Mouse (Mus musculus): ENCODE data around the gene Borcs6. TPM values are rescaled to one million over a fixed set of nuclear protein-coding genes. Genes with fewer than 3 reads are reported as not detected.
A peak's percentile ranks its signal among the peaks of the same experiment; 100 is the strongest.

Borcs6 gene
- total and polyA plus RNA-seq, 3 experiments: 9.2 to 9.3 TPM; not detected in 1

DNA sequence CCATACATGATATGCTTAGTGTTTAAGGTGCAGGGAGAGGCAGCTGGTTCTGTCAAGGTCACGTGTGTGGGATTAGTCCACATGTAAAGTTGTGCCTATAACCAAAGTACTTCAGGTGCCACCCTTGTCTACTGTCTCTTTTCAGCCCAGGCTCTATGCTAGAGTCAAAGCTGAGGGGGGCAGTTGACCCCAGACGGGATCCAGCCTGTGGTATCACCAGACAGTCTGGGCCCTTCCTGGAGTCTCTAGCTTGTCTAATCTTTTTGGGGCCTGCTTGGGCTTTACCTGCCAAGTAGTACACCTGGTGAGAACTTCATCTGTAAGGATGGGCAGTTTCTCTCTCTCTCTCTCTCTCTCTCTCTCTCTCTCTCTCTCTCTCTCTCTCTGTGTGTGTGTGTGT is 28.1 kb downstream of the Borcs6 start:
- H3K4me3 ChIP-seq (ENCODE audit: control insufficient read depth in 1 of 2, insufficient read depth in 1 of 2, low read depth in 2 of 2, low read length in 2 of 2): no peak overlapping the region
- no peaks in the 10 kb centered on the region for H3K9me3 ChIP-seq (replicated peaks; ENCODE audit: insufficient read depth, low read length)
- peaks cover 17% of the 10 kb centered on the region for H3K79me2 ChIP-seq (ENCODE audit: control insufficient read depth, insufficient read depth, low read length, poor library complexity)
- H3K27ac ChIP-seq (ENCODE audit: control insufficient read depth, low read depth, low read length): no peak overlapping the region
- no peak overlapping the region for H3K9ac ChIP-seq (ENCODE audit: control insufficient read depth, low read depth, low read length, poor library complexity, severe bottlenecking)
- no peaks in the 10 kb centered on the region; a peak in 2 of 4 replicates for H3K27me3 ChIP-seq (ENCODE audit: control insufficient read depth in 1 of 2, insufficient read depth in 2 of 2, low read length in 2 of 2)
- DNase-seq (ENCODE audit: low read depth, low spot score): no peak
- peaks cover 5 to 6% of the 10 kb centered on the region in 2 experiments; a peak in 3 of 4 replicates for H3K36me3 ChIP-seq (ENCODE audit: control insufficient read depth in 1 of 2, insufficient read depth in 2 of 2, low read length in 2 of 2)
- TF ChIP-seq ZKSCAN1 (IDR thresholded peaks at IDR 0.05; ENCODE audit: low read depth, low read length): no peak
- peak; percentile 25; the same call in 1 of the 2 replicates for TF ChIP-seq USF1 (IDR thresholded peaks at IDR 0.05; ENCODE audit: low read depth, low read length)
- H3K4me1 ChIP-seq (ENCODE audit: control insufficient read depth in 1 of 2, insufficient read depth in 2 of 2, low read length in 2 of 2): peaks cover 3 to 16% of the 10 kb centered on the region in 2 experiments; a peak in 3 of 4 replicates

DNA sequence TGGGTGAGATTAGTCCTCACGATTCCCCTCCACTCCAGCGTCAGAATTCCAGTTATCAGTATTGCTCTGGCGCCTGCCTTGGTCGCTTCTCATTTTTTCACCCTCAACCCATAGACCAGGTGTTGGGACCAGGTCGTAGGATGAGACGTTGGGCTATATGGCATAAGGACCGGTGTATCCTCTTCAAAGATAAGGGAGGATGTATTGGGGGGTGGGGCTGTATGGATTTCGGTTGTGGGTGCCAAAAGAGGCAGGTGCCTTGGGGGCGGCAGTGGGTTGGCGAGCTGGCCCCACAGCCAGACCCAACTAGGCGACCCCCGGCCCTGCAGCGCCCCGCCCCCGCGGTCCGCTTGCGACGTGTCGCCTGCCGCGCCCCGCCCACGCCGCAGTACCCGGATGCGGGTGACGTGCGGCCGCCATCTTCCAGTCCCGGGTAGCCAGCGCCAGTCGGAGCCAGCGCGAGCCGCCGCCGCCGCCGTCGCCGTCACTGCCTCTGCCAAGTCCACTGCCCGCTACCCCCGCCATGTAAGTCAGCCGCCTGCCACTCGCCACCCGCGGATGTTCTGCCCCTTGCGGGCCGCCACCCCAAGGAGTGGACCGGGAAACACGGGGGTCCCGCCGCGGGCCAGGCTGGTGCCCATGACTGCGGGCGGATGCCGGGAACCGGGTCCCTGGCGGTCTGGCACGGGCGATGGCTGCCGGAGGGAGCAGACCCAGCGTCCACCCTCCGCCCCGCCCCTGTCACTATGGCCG is 28.8 kb downstream of the Borcs6 start, which contains the start of gene Vamp2:
Gene Vamp2, plus strand, starts transcription at position 388 of the 753 bp plus-strand sequence.
- H3K9me3 ChIP-seq (replicated peaks; ENCODE audit: insufficient read depth, low read length): no peaks in the 10 kb centered on the region
- peaks cover 17% of the 10 kb centered on the region for H3K79me2 ChIP-seq (ENCODE audit: control insufficient read depth, insufficient read depth, low read length, poor library complexity)
- peak within 1 kb of the TSS; percentile 56 for H3K27ac ChIP-seq (ENCODE audit: control insufficient read depth, low read depth, low read length)
- peak within 1 kb of the TSS; percentile 77 to 100 for H3K4me3 ChIP-seq (ENCODE audit: control insufficient read depth in 1 of 2, insufficient read depth in 1 of 2, low read depth in 2 of 2, low read length in 2 of 2)
- H3K27me3 ChIP-seq (ENCODE audit: control insufficient read depth in 1 of 2, insufficient read depth in 2 of 2, low read length in 2 of 2): no peaks in the 10 kb centered on the region; a peak in 1 of 4 replicates
- H3K36me3 ChIP-seq (ENCODE audit: control insufficient read depth in 1 of 2, insufficient read depth in 2 of 2, low read length in 2 of 2): peaks cover 5 to 6% of the 10 kb centered on the region in 2 experiments; a peak in 3 of 4 replicates
- H3K9ac ChIP-seq (ENCODE audit: control insufficient read depth, low read depth, low read length, poor library complexity, severe bottlenecking): peak within 1 kb of the TSS; percentile 94
- peak; percentile 91 for DNase-seq (ENCODE audit: low read depth, low spot score)
- H3K4me1 ChIP-seq (ENCODE audit: control insufficient read depth in 1 of 2, insufficient read depth in 2 of 2, low read length in 2 of 2): peaks cover 3 to 16% of the 10 kb centered on the region in 2 experiments; a peak in 3 of 4 replicates
- TF ChIP-seq CHD2 (IDR thresholded peaks at IDR 0.05; ENCODE audit: low read length) (no peak), TBP (IDR thresholded peaks at IDR 0.05; ENCODE audit: low read depth, low read length) (no peak), TCF12 (IDR thresholded peaks at IDR 0.05; ENCODE audit: low read depth, low read length) (peak; percentile 40), ETS1 (IDR thresholded peaks at IDR 0.05; ENCODE audit: low read depth, low read length) (no peak; the same call in 1 of the 2 replicates), NELFE (IDR thresholded peaks at IDR 0.05; ENCODE audit: low read depth, low read length) (peak; percentile 79), USF2 (IDR thresholded peaks at IDR 0.05; ENCODE audit: borderline replicate concordance in 1 of 2, insufficient read depth in 1 of 2, low read depth in 1 of 2, low read length in 2 of 2) (no peak), HCFC1 (IDR thresholded peaks at IDR 0.05; ENCODE audit: low read depth, low read length) (peak; percentile 66; the same call in 1 of the 2 replicates), SMC3 (IDR thresholded peaks at IDR 0.05; ENCODE audit: low read depth, low read length) (no peak), ZNF384 (IDR thresholded peaks at IDR 0.05; ENCODE audit: low read depth, low read length) (no peak), ZC3H11A (IDR thresholded peaks at IDR 0.05; ENCODE audit: low read depth, low read length) (0 out of 2 replicates have a peak, but pooled peaks have one; percentile 5), MEF2A (IDR thresholded peaks at IDR 0.05; ENCODE audit: extremely low read depth, insufficient replicate concordance, low read depth, low read length, poor library complexity, severe bottlenecking) (no peak), JUND (IDR thresholded peaks at IDR 0.05; ENCODE audit: low read depth, low read length) (no peak), GABPA (IDR thresholded peaks at IDR 0.05; ENCODE audit: low read depth, low read length) (no peak), MAFK (IDR thresholded peaks at IDR 0.05; ENCODE audit: borderline replicate concordance, low read depth, low read length) (no peak), KAT2A (conservative IDR thresholded peaks at IDR 0.05; ENCODE audit: low read depth, low read length) (no peak), POLR2A (IDR thresholded peaks at IDR 0.05; ENCODE audit: control insufficient read depth in 1 of 2, insufficient read depth in 1 of 2, low read depth in 1 of 2, low read length in 2 of 2, poor library complexity in 1 of 2) (peak; percentile 67 to 87; a peak in 3 of 4 replicates), RCOR1 (IDR thresholded peaks at IDR 0.05; ENCODE audit: low read depth, low read length) (no peak), NRF1 (IDR thresholded peaks at IDR 0.05; ENCODE audit: insufficient read depth, low read depth, low read length, poor library complexity, severe bottlenecking) (no peak), GATA1 (IDR thresholded peaks at IDR 0.05; ENCODE audit: low read depth, low read length) (peak; percentile 13; the same call in 1 of the 2 replicates), POLR2AphosphoS5 (IDR thresholded peaks at IDR 0.05; ENCODE audit: borderline replicate concordance, low read depth, low read length) (no peak), POLR2AphosphoS2 (IDR thresholded peaks at IDR 0.05; ENCODE audit: low read length) (peak; percentile 63; the same call in 1 of the 2 replicates), ELF1 (IDR thresholded peaks at IDR 0.05; ENCODE audit: low read depth, low read length) (no peak), BHLHE40 (IDR thresholded peaks at IDR 0.05; ENCODE audit: borderline replicate concordance, low read depth, low read length) (no peak), MAZ (IDR thresholded peaks at IDR 0.05; ENCODE audit: low read depth, low read length) (no peak; the same call in 1 of the 2 replicates), MAX (IDR thresholded peaks at IDR 0.05; ENCODE audit: low read length) (no peak; the same call in 1 of the 2 replicates), E2F4 (IDR thresholded peaks at IDR 0.05; ENCODE audit: borderline replicate concordance, low read depth, low read length) (no peak), SIN3A (IDR thresholded peaks at IDR 0.05; ENCODE audit: low read length) (peak; percentile 65)
